Mouse (Mus musculus): ENCODE data around the gene Aatf.

Gene Aatf

GRCm38 (mm10) chr11:84521751-84522299, 8.5 kb upstream of the Aatf start:
- no peak for DNase-seq (ENCODE audit: low spot score)

- DNase-seq (ENCODE audit: low spot score): no peak
Observed at GRCm38 (mm10) chr11:84521071-84521390, 7.7 kb upstream of the Aatf start.

DNA sequence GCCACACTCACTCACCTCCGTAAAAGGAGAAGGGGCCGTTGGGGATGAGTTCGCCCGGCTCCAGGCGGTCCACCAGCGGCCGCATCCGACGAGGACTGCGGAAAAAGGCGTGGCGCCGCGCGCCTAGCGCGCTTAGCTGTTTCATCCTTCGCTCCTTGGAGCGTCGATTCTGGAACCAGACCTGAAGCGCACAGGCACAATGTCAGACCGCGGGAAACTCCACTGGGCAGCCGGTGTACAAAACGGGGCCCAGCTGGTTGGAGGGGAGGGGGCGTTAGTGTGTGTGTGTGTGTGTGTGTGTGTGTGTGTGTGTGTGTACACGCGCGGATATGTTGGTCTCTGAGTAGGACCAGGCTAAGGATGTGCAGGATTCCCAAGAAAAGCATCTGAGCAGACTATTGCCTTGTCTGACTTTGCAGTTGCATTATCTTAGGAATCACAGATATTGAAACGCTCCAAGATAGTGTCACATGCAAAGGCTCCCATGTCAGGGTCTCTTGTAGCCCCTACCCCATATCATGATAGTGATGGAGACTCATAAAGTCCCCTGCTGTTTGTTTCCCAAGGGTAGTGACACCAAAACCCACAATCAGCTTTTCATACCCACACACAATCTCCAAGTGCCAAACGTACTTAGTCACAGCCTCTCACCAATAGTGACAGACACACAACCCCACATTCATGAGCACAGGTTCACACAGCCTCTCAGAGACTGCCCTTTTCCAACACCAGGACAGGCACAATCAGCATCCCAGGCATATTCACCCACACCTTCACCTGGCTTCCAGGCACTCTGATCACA, 7.1 kb upstream of the Aatf start:
- DNase-seq (ENCODE audit: low spot score): no peak

GRCm38 (mm10) chr11:84519576-84520268, 6.4 kb upstream of the Aatf start:
- DNase-seq (ENCODE audit: low spot score): no peak

- no peak for DNase-seq (ENCODE audit: low spot score)
Observed at GRCm38 (mm10) chr11:84519036-84519435, 5.7 kb upstream of the Aatf start.

DNA sequence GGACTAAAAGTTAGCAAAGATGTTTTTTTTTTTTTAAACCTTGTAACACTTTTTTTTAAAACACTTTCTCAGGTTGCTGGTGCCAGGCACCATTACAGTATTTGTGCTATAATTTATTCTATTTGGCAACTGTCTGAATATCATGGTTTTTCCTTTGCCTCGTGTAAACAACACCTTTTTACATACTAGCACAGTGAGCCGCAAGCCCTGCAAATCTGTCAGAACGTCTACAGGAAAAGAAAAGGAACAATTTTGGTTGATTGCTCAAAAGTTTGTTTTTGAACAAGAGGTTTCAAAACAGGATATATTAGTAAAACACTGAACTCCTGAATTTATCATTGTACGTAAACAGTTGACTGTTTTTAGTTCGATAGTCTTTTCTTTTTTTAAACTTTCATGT, 4.9 kb upstream of the Aatf start:
- no peak for DNase-seq (ENCODE audit: low spot score)

GRCm38 (mm10) chr11:84517431-84517830, 4.1 kb upstream of the Aatf start:
- no peak for DNase-seq (ENCODE audit: low spot score)

- DNase-seq (ENCODE audit: low spot score): no peak
Observed at GRCm38 (mm10) chr11:84516501-84517240, 3.3 kb upstream of the Aatf start.

GRCm38 (mm10) chr11:84512031-84512430, 1.3 kb downstream of the Aatf start:
- DNase-seq (ENCODE audit: low spot score): no peak

DNA sequence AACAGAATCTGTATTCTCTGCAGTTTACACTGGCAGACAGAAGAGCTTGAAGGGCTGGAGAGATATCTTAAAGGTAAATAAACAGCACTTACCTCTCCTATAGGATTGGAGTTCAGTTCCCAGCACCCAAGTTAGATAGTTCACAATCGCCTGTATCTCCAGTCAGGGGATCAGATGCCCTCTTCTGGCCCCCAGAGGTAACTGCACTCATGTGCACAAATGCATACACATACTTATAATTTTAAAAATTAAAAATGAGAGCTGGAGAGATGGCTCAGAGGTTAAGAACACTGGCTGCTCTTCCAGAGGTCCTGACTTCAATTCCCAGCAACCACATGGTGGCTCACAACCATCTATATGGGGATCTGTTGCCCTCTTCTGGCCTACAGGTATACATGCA, 9.0 kb downstream of the Aatf start:
- DNase-seq (ENCODE audit: low spot score): no peak

DNA sequence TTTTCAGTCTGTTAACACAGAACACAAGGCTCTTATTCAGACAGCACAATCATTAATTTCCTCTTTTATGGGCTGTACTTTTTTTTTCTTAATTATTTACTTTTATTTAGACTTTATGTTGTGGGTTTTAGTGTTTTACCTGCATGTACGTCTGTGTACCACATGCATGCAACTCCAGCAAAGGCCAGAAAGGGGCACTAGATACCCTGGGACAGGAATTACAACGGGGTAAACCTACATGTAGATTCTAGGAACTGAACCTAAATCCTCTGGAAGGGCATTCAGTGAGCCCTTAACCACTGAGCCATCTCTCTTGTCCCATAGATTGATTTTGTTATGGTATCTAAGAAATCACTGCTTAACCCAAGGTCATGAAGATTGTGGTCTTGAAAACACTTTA, 15.4 kb downstream of the Aatf start:
- DNase-seq (ENCODE audit: low spot score): no peak

DNA sequence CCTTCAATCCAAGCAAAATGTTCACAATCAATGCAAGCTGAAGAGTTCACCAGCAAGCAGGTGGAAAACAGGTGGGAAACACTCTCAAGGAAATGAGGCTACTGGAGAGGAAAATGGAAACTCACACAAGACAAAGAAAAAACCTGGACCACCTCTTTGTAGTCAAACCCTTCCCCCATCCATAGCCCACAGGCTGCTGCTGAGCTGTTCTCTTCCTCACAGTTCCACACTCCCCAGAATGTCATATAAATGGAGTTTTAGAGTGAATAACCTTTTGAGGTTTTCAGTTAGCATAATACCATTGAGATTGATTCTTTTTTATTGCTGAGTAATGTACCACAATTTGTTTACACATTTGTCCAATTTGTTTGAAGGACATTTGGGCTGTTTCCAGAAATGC, 16.4 kb downstream of the Aatf start:
- no peak for DNase-seq (ENCODE audit: low spot score)

GRCm38 (mm10) chr11:84495774-84496173, 17.5 kb downstream of the Aatf start:
- DNase-seq (ENCODE audit: low spot score): no peak

GRCm38 (mm10) chr11:84481661-84482060, 31.7 kb downstream of the Aatf start:
- DNase-seq (ENCODE audit: low spot score): no peak

DNA sequence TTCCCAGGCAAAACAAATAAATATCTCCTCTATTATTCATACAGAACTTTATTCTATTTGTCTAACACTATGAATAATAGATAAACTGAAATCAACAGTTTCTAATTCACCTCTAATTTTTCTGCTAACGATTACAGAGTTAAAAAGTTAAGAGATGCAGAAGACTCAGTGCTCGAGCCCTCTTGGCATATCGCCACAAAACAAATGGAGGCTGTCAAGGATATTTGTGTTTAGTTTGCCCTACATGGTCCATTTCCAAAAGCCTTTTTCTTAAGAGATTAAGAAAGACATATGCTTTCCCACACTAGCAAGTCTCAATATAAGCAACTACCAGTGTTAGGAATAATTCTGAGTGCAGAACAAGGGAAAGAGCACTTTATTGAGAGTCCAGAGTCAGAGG, 32.9 kb downstream of the Aatf start:
- DNase-seq (ENCODE audit: low spot score): no peak

GRCm38 (mm10) chr11:84476641-84477040, 36.7 kb downstream of the Aatf start:
- DNase-seq (ENCODE audit: low spot score): no peak

GRCm38 (mm10) chr11:84475991-84476390, 37.3 kb downstream of the Aatf start:
- no peak for DNase-seq (ENCODE audit: low spot score)

DNA sequence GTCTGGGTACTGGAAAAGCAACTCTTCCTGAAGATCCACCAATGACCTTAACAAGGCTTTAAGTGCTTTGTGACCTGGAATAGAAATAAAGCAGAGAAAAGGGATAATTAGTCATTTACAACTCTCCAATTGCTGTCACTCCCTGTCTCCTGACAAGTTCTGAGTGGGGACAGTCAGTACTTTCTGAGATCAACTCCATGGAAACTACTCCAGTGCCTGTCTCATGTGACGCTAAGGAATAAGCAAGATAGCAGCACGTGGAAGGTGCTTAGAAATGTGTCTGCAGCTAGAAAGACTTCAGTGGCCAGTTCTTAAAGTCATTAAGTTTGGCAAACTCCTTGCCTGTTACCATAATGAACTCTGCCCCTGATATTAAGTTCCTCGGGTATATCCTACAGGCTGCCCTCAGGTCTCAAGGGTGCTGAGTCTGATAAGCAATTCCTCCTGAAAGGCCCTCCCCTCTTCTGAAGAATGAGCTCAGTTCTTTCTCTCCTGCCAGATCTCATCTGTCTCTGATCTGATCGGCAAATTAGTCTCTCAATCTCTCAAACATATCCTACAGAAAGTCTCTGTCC, 40.1 kb downstream of the Aatf start:
- DNase-seq (ENCODE audit: low spot score): no peak

- DNase-seq (ENCODE audit: low spot score): no peak
Observed at GRCm38 (mm10) chr11:84464571-84464970, 48.8 kb downstream of the Aatf start.

DNA sequence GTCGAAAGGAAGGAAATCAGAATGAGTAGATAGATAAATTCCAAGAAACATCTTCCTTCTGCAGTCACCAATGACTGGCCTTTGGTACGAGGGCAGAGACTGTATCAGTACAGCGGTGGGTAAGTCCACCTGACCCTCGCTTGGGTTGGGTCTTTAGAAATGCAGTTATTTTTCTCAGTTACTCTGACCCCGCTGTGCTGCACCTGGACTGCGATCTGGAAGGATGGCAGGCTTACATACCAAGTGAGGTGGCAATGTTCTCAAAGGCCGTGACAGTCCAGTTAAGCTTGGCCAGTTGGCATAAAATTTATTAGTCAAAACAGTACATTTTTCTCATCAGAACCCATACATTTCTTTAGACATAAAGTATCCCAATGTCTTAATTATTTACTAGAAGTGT, 59.4 kb downstream of the Aatf start:
- DNase-seq (ENCODE audit: low spot score): no peak

DNA sequence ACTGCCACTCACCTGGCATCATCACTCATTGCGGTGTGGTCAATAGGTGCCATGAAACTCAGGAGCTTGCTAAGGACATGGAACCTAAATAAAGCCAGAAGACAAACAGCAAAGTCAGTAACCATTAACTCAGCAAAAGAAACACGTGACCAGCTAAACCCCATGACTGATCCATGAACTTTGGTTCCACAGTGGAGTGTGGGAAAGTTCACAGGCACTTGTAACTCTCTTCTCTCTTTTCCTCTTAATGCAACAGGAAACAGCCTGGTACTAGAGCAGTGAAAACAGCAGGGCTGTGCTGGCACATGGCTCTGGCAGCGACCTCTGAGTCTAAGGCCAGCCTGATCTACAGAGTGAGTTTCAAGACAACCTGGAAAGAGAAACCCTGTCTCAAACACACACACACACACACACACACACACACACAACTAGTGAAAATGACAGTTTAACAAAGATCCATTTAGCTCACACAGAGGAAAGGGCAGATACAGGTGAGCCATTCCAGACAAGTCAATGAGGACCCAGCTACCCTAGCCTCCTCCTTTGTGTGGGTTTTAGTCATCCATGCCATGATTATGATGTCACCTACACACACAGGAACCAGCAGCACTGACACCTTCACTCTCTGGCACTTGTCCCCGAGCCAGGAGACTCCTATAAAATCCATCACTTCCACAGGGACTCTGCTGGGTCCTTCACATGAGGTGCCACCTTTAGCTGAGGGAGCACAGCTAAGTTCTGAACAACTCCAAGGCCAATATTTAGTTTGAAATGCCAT, 70.6 kb downstream of the Aatf start:
- DNase-seq (ENCODE audit: low spot score): no peak

DNA sequence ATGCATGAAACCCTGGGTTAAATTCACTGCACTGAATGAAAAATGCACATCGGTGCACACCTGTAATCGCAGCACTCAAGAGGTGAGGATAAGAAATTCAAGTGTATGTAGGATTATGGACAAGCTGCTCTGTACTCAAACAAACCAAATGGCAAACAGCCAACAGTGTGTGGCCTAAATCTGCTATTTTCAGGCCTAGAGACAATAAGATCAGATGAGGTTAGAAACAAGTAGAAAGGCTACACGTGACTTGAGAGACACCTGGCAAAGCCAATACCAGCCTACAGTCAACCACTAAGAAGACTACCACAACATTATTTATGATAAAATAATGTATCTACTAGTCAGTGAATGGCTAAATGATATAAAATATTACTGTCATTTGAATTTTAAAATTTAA, 72.9 kb downstream of the Aatf start:
- DNase-seq (ENCODE audit: low spot score): no peak

All from ovary, postnatal 36 days (tissue).